Mouse (Mus musculus) limb, embryonic 14.5 days (tissue): ENCODE data around the gene Cnr1. TPM values are rescaled to one million over a fixed set of nuclear protein-coding genes. Genes with fewer than 3 reads are reported as not detected.
A peak's percentile ranks its signal among the peaks of the same experiment; 100 is the strongest.

Experiments
- ATAC-seq: fragments of 200-750 bp; cut with Nextera tagmentation; 2 replicates; pipeline ENCODE4 v1.8.0; 2017; ENCODE audit warnings: low read depth, moderate number of reproducible peaks, moderate TSS enrichment; ENCODE audit not compliant: low FRiP score
- DNase-seq: peaks from one replicate; pipeline ENCODE4 v3.0.0-alpha.2; 2015; ENCODE audit warnings: low spot score
- H3K27ac ChIP-seq: fragments of 300-500 bp; sonication (generic); replicated peaks from 2 replicates; pipeline ENCODE4 v1.5.1; 2014; ENCODE audit warnings: low read depth, mild to moderate bottlenecking, low read length, moderate library complexity, mixed read lengths
- H3K27me3 ChIP-seq: fragments of 300-500 bp; sonication (generic); 2 replicates; pipeline ENCODE4 v1.6.1; 2014; ENCODE audit warnings: low read length, mixed read lengths; ENCODE audit not compliant: control insufficient read depth, insufficient read depth
- H3K36me3 ChIP-seq: fragments of 300-500 bp; sonication (generic); 2 replicates; pipeline ENCODE4 v1.6.1; 2014; ENCODE audit warnings: mild to moderate bottlenecking, low read length, moderate library complexity, mixed read lengths; ENCODE audit not compliant: control insufficient read depth, insufficient read depth
- H3K4me1 ChIP-seq: fragments of 300-500 bp; sonication (generic); 2 replicates; pipeline ENCODE4 v1.6.1; 2014; ENCODE audit warnings: antibody characterized with exemption, low read length, mixed read lengths; ENCODE audit not compliant: control insufficient read depth, insufficient read depth
- H3K4me2 ChIP-seq: fragments of 300-500 bp; sonication (generic); replicated peaks from 2 replicates; pipeline ENCODE4 v1.6.1; 2014; ENCODE audit warnings: low read depth, mild to moderate bottlenecking, low read length, moderate library complexity; ENCODE audit not compliant: severe bottlenecking
- H3K4me3 ChIP-seq: fragments of 300-500 bp; sonication (generic); replicated peaks from 2 replicates; pipeline ENCODE4 v1.5.1; 2014; ENCODE audit warnings: low read length
- H3K9ac ChIP-seq: fragments of 300-500 bp; sonication (generic); 2 replicates; pipeline ENCODE4 v1.6.1; 2014; ENCODE audit warnings: mild to moderate bottlenecking, low read depth, low read length, moderate library complexity; ENCODE audit not compliant: severe bottlenecking
- H3K9me3 ChIP-seq: fragments of 300-500 bp; sonication (generic); 2 replicates; pipeline ENCODE4 v1.6.1; 2016; ENCODE audit warnings: low read length; ENCODE audit not compliant: control insufficient read depth
- POLR2A ChIP-seq: fragments of 200-500 bp; IDR thresholded peaks from 2 replicates; pipeline ENCODE4 v1.8.0; 2012; ENCODE audit warnings: inconsistent platforms, mild to moderate bottlenecking, moderate library complexity, borderline replicate concordance; ENCODE audit not compliant: insufficient read depth, insufficient read length; ENCODE audit errors: extremely low read depth
- WGBS: fragments of 180-500 bp; shearing (Covaris S2); extraction: QIAGEN DNeasy Blood & Tissue Kit; methylation state at CpG from one replicate; pipeline ENCODE4 v1.1.7; 2014; 5-methylcytosine and 5-hydroxymethylcytosine counted together
- polyA plus RNA-seq, 2 experiments: library from polyadenylated mRNA; depleted of rRNA in 1 of 2; stranded (reverse) in 1 of 2; unstranded in 1 of 2; fragments of >200 nt; fragmentation: Nextera tagmentation in 1 of 2; extraction: Ambion mirVana in 1 of 2; gene quantifications; 2 replicates each; pipeline versions ENCODE4 v1.2.1 to v1.2.3; 2012 to 2014

Gene Cnr1
- polyA plus RNA-seq (2012; rRNA removed) = 5.3 and 5.7 TPM in 2 replicates
- 3.4 and 4.2 TPM in 2 replicates for polyA plus RNA-seq (2014; fragmentation: Nextera tagmentation; extraction: Ambion mirVana)

- Histone ChIP-seq H3K4me2 (peak within 1 kb of the TSS; percentile 97), H3K36me3 (no peaks in the 10 kb centered on the region), H3K4me3 (peak within 1 kb of the TSS; percentile 65), H3K4me1 (no peaks in the 10 kb centered on the region), H3K27ac (peak within 1 kb of the TSS; percentile 65), H3K27me3 (peaks cover 10% of the 10 kb centered on the region), H3K9ac (peak within 1 kb of the TSS; percentile 75), H3K9me3 (no peaks in the 10 kb centered on the region)
- TF ChIP-seq POLR2A = no peak
- WGBS = under 1% methylated on average over 53 of the region's 77 CpGs
- ATAC-seq (peak; percentile 76), DNase-seq (peak; percentile 51)
These were observed at the start of gene Cnr1 for GRCm38 (mm10) chr4:33924234-33924888. Cnr1 (plus strand) TSS chr4:33924593.

GRCm38 (mm10) chr4:33879944-33880343 lies 44.4 kb upstream of the Cnr1 start:
- no peak overlapping the region for H3K4me2 ChIP-seq
- WGBS = 90% methylated on average over 3 of the region's 3 CpGs
- H3K9me3 ChIP-seq = no peaks in the 10 kb centered on the region
- no peak for DNase-seq
- TF ChIP-seq POLR2A = no peak
- H3K9ac ChIP-seq = no peak overlapping the region
- H3K4me3 ChIP-seq = no peak overlapping the region
- no peak overlapping the region for H3K27ac ChIP-seq
- H3K4me1 ChIP-seq = no peaks in the 10 kb centered on the region
- H3K36me3 ChIP-seq = no peaks in the 10 kb centered on the region
- no peak for ATAC-seq
- H3K27me3 ChIP-seq = no peaks in the 10 kb centered on the region

- no peak for TF ChIP-seq POLR2A
- Histone ChIP-seq H3K27me3 (no peaks in the 10 kb centered on the region), H3K4me2 (no peak overlapping the region), H3K9me3 (no peaks in the 10 kb centered on the region), H3K4me3 (no peak overlapping the region), H3K27ac (no peak overlapping the region), H3K36me3 (no peaks in the 10 kb centered on the region), H3K4me1 (no peaks in the 10 kb centered on the region), H3K9ac (no peak overlapping the region)
- ATAC-seq (no peak), DNase-seq (no peak)
- 85% methylated on average over 3 of the region's 3 CpGs for WGBS
These were observed 38.4 kb upstream of the Cnr1 start for GRCm38 (mm10) chr4:33886026-33886425.

- Histone ChIP-seq H3K4me1 (0 out of 2 replicates have a peak, but pooled peaks cover 3% of the 10 kb centered on the region), H3K27ac (no peak overlapping the region), H3K4me2 (no peak overlapping the region), H3K9ac (no peak overlapping the region), H3K36me3 (no peaks in the 10 kb centered on the region), H3K9me3 (no peaks in the 10 kb centered on the region), H3K27me3 (no peaks in the 10 kb centered on the region), H3K4me3 (no peak overlapping the region)
- DNase-seq (no peak), ATAC-seq (no peak)
- no peak for TF ChIP-seq POLR2A
- 81% methylated on average over 2 of the region's 2 CpGs for WGBS
These were observed 34.4 kb upstream of the Cnr1 start for GRCm38 (mm10) chr4:33889976-33890375.

DNA sequence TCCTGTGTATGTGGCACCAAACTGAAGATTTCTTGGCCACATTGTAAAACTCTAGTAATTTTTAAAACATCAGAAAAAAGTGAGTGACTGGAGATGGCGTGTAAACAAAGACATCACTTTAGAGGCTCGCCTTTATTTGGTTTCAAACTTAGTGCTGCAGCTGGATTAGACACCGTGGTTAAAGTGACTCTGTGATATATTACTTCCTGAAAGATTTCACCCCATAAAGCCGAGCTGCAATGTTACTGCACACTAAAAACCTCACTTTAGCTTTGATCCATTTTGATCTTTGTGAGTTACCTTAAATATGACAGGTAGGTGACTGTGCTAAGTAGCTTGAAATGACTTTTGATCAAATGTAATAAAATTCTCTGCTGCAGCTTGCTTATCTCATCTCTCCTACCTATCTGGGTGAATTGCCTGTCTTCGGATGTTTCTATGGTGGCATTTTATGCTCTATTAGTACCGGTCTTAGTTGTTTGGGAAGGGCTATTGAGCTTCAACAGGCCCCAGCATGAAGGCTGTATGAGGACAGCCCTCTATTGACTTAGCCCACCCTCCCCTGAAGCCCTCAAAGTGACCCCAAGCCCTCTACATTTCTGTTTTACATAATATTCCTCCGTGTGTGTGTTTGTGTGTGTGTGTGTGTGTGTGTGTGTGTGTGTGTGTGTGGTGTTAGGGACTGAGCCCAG lies 32.1 kb upstream of the Cnr1 start:
- no peak for TF ChIP-seq POLR2A
- 16% methylated on average over 7 of the region's 7 CpGs for WGBS
- no peaks in the 10 kb centered on the region for H3K36me3 ChIP-seq
- no peak for ATAC-seq
- no peak overlapping the region for H3K9ac ChIP-seq
- no peak overlapping the region for H3K27ac ChIP-seq
- H3K27me3 ChIP-seq = no peaks in the 10 kb centered on the region
- H3K9me3 ChIP-seq = no peaks in the 10 kb centered on the region
- no peak overlapping the region for H3K4me2 ChIP-seq
- H3K4me1 ChIP-seq = 0 out of 2 replicates have a peak, but pooled peaks cover 3% of the 10 kb centered on the region
- no peak for DNase-seq
- no peak overlapping the region for H3K4me3 ChIP-seq
